Mouse (Mus musculus) hindbrain, embryonic 12.5 days (tissue): ENCODE measurements around the gene Kif26b. TPM values are rescaled to one million over a fixed set of nuclear protein-coding genes. Genes with fewer than 3 reads are reported as not detected.

Experiments used
- ATAC-seq: fragments of 200-750 bp; cut with Nextera tagmentation; 2 replicates; pipeline ENCODE4 v1.8.0; 2017; ENCODE audit warnings: moderate TSS enrichment; ENCODE audit not compliant: low FRiP score
- H3K27ac ChIP-seq: fragments of 300-500 bp; sonication (generic); 2 replicates; pipeline ENCODE4 v1.5.1; 2016; ENCODE audit warnings: mild to moderate bottlenecking
- H3K27me3 ChIP-seq: fragments of 300-500 bp; sonication (generic); 2 replicates; pipeline ENCODE4 v1.6.1; 2016; ENCODE audit warnings: mild to moderate bottlenecking
- H3K36me3 ChIP-seq: fragments of 300-500 bp; sonication (generic); 2 replicates; pipeline ENCODE4 v1.6.1; 2016; ENCODE audit warnings: mild to moderate bottlenecking
- H3K4me1 ChIP-seq: fragments of 300-500 bp; sonication (generic); 2 replicates; pipeline ENCODE4 v1.6.1; 2016
- H3K4me2 ChIP-seq: fragments of 300-500 bp; sonication (generic); replicated peaks from 2 replicates; pipeline ENCODE4 v1.6.1; 2016; ENCODE audit warnings: mild to moderate bottlenecking
- H3K4me3 ChIP-seq: fragments of 300-500 bp; sonication (generic); 2 replicates; pipeline ENCODE4 v1.5.1; 2016; ENCODE audit warnings: mild to moderate bottlenecking
- H3K9ac ChIP-seq: fragments of 300-500 bp; sonication (generic); 2 replicates; pipeline ENCODE4 v1.6.1; 2016; ENCODE audit warnings: mild to moderate bottlenecking, moderate library complexity
- H3K9me3 ChIP-seq: fragments of 300-500 bp; sonication (generic); replicated peaks from 2 replicates; pipeline ENCODE4 v1.6.1; 2016; ENCODE audit warnings: mild to moderate bottlenecking
- WGBS: fragments of 180-500 bp; shearing (Covaris S2); methylation state at CpG from one replicate; pipeline ENCODE4 v1.1.7; 2016; 5-methylcytosine and 5-hydroxymethylcytosine counted together
- polyA plus RNA-seq: library from polyadenylated mRNA; unstranded; fragments of >200 nt; fragmentation: Nextera tagmentation; extraction: Ambion mirVana; gene quantifications from 2 replicates; pipeline ENCODE4 v1.2.1, GENCODE M21; 2016

Gene Kif26b
- polyA plus RNA-seq, 1 experiment from 2014 or later: 13.3 TPM

GRCm38 (mm10) chr1:178820556-178821435, 291.9 kb downstream of the Kif26b start:
- 62% methylated on average over 14 of the region's 14 CpGs for WGBS
- no peaks in the 10 kb centered on the region for H3K9me3 ChIP-seq
- H3K4me3 ChIP-seq: no peak overlapping the region
- no peaks in the 10 kb centered on the region for H3K36me3 ChIP-seq
- H3K27ac ChIP-seq: no peak overlapping the region
- ATAC-seq: peak; percentile 82
- no peaks in the 10 kb centered on the region for H3K27me3 ChIP-seq
- no peak overlapping the region for H3K4me2 ChIP-seq
- H3K4me1 ChIP-seq: peaks cover 15% of the 10 kb centered on the region
- H3K9ac ChIP-seq: no peak overlapping the region

GRCm38 (mm10) chr1:178824871-178825270, 295.9 kb downstream of the Kif26b start:
- 79% methylated on average over 5 of the region's 5 CpGs for WGBS
- ATAC-seq: no peak
- Histone ChIP-seq H3K4me3 (no peak overlapping the region), H3K36me3 (no peaks in the 10 kb centered on the region), H3K4me2 (no peak overlapping the region), H3K9me3 (no peaks in the 10 kb centered on the region), H3K27me3 (no peaks in the 10 kb centered on the region), H3K9ac (no peak overlapping the region), H3K4me1 (peaks cover 22% of the 10 kb centered on the region), H3K27ac (no peak overlapping the region)

DNA sequence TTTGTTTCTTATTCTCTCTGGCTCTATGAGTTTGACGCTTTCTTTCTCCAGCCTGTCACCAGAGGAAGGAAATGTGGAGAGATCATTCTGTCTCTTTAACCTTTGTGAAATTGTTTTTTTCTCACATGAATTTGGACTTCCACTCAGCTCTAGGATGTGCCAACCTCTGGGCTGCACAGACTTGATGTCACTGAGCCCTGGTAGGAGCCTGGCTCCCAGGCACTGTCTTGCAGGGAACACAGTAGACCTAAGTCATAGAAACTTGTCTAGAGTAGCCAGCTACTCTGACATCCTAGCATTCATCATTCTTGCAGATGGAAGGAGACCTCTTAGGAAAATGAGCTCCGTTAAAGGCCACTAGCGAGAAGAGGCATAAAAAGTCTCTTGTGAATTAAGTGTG, 298.3 kb downstream of the Kif26b start:
- H3K4me2 ChIP-seq: no peak overlapping the region
- H3K4me1 ChIP-seq: peaks cover 12% of the 10 kb centered on the region; the same call in 1 of the 2 replicates
- no peak overlapping the region for H3K9ac ChIP-seq
- 86% methylated on average over 3 of the region's 3 CpGs for WGBS
- H3K36me3 ChIP-seq: no peaks in the 10 kb centered on the region
- no peaks in the 10 kb centered on the region for H3K27me3 ChIP-seq
- no peak overlapping the region for H3K4me3 ChIP-seq
- no peak overlapping the region for H3K27ac ChIP-seq
- ATAC-seq: no peak
- no peaks in the 10 kb centered on the region for H3K9me3 ChIP-seq

DNA sequence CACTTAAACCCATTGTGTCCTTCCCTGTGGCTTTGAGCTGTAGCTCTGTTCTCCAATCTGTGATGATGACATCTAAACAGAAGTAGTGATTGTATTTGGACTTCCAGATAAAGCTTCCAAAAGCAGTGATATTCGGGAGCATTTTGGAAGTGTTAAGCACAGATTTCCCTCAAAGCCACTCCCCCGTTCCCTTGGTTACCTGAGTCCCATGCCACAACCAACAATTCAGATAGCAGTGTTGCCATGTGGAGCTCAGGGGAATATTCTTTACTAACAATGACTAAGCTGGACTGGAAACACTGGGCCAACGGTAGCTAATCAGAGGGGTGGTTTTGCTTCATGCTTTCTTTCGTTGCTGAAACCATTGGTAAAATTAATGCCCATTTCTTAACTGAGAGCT, 300.5 kb downstream of the Kif26b start:
- Histone ChIP-seq H3K4me3 (no peak overlapping the region), H3K4me2 (no peak overlapping the region), H3K9me3 (no peaks in the 10 kb centered on the region), H3K4me1 (peaks cover 12% of the 10 kb centered on the region; the same call in 1 of the 2 replicates), H3K27ac (no peak overlapping the region), H3K27me3 (no peaks in the 10 kb centered on the region), H3K36me3 (no peaks in the 10 kb centered on the region), H3K9ac (no peak overlapping the region)
- WGBS: 77% methylated on average over 4 of the region's 4 CpGs
- ATAC-seq: no peak

- no peaks in the 10 kb centered on the region for H3K9me3 ChIP-seq
- no peaks in the 10 kb centered on the region for H3K27me3 ChIP-seq
- H3K4me3 ChIP-seq: no peak overlapping the region
- H3K27ac ChIP-seq: no peak overlapping the region
- no peak overlapping the region for H3K4me2 ChIP-seq
- no peak overlapping the region for H3K9ac ChIP-seq
- no peaks in the 10 kb centered on the region for H3K36me3 ChIP-seq
- peaks cover 2% of the 10 kb centered on the region; the same call in 1 of the 2 replicates for H3K4me1 ChIP-seq
- no peak for ATAC-seq
- WGBS: 88% methylated on average over 6 of the region's 6 CpGs
These were observed 303.6 kb downstream of the Kif26b start for GRCm38 (mm10) chr1:178832571-178832970.

DNA sequence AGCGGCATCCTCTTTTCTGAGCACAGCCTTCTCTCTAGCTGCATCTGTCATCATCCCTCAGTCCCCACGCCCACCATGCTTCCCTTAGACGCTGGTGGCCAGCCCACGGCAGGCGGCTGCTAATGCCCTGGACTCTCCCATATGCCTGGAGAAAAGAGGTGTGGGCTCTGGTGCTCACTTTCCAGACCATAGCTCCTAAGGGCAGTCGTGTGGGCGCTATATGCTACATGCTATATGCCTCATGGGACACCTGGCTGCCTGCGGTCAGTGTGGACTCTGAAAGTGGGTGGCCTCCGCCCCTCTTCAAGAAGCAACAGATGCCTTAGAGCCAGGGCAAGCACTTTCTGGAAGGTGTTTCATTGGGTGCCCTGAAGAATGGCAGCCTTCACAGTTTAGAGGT, 306.9 kb downstream of the Kif26b start:
- Histone ChIP-seq H3K27ac (no peak overlapping the region), H3K9me3 (no peaks in the 10 kb centered on the region), H3K4me2 (no peak overlapping the region), H3K4me3 (no peak overlapping the region), H3K36me3 (no peaks in the 10 kb centered on the region), H3K4me1 (peaks cover 5% of the 10 kb centered on the region; the same call in 1 of the 2 replicates), H3K27me3 (no peaks in the 10 kb centered on the region), H3K9ac (no peak overlapping the region)
- ATAC-seq: no peak
- 81% methylated on average over 9 of the region's 9 CpGs for WGBS

GRCm38 (mm10) chr1:178836998-178837397, 308.1 kb downstream of the Kif26b start:
- no peak overlapping the region for H3K4me3 ChIP-seq
- no peak overlapping the region for H3K9ac ChIP-seq
- no peaks in the 10 kb centered on the region for H3K27me3 ChIP-seq
- H3K4me1 ChIP-seq: peaks cover 5% of the 10 kb centered on the region; the same call in 1 of the 2 replicates
- no peaks in the 10 kb centered on the region for H3K9me3 ChIP-seq
- H3K36me3 ChIP-seq: no peaks in the 10 kb centered on the region
- WGBS: 85% methylated on average over 1 of the region's 1 CpGs
- ATAC-seq: no peak
- no peak overlapping the region for H3K27ac ChIP-seq
- H3K4me2 ChIP-seq: no peak overlapping the region

DNA sequence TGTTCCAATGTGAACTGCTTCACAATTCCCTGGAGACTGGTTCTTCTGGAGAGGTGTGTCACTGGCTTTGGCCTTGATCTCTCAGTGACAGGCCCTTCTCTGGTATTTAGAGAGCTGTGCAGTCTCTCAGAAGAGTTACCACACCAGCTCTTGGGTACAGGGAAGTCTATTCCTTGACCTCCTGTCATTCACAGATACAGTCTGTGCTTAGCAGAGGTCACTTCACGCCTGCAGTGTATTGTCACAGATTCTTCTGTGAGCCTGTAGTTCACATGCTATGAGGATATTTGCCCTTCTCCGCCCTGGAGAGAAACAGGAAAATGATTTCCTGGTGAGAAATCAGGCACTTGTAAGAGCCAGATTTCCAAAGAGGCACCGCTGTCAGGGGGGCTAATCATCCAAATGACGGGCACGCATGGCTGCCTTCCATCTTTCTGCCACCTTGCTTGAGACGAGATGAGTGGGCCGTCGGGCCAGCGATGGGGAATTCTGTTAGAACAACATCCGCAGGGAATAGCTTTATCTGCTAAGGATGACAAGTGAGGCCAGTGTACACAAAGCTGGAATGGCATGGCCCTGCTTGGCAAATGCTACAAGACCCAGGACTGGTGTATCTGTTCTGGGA, 309.9 kb downstream of the Kif26b start:
- no peak overlapping the region for H3K4me3 ChIP-seq
- 63% methylated on average over 10 of the region's 10 CpGs for WGBS
- H3K9ac ChIP-seq: no peak overlapping the region
- no peak; the same call in 1 of the 2 replicates for ATAC-seq
- no peaks in the 10 kb centered on the region for H3K9me3 ChIP-seq
- no peaks in the 10 kb centered on the region for H3K36me3 ChIP-seq
- H3K4me1 ChIP-seq: peaks cover 5% of the 10 kb centered on the region; the same call in 1 of the 2 replicates
- H3K27ac ChIP-seq: peak overlapping the region; percentile 52; the same call in 1 of the 2 replicates
- no peak overlapping the region for H3K4me2 ChIP-seq
- no peaks in the 10 kb centered on the region for H3K27me3 ChIP-seq

DNA sequence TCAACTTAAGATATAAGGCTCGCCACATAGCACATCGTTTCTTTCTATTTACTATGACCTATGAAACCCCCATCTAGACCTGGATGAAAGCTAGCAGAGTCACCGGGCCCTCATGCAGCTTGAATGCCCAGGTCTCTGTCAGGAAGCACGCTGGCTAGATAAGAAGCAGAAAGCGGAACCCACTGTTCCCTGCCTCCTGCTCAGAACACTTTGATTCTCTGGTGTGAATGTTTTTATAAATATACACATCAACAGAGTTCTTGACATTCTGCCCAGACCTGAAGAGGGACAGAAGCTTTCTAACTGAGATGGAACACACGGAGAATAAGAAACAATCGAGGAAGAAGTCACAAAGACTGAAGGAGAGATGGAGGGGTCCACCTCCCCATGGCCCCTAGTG, 311.4 kb downstream of the Kif26b start:
- H3K27ac ChIP-seq: no peak overlapping the region
- peaks cover 5% of the 10 kb centered on the region; the same call in 1 of the 2 replicates for H3K4me1 ChIP-seq
- no peaks in the 10 kb centered on the region for H3K27me3 ChIP-seq
- WGBS: 89% methylated on average over 7 of the region's 7 CpGs
- no peak for ATAC-seq
- H3K9ac ChIP-seq: no peak overlapping the region
- no peaks in the 10 kb centered on the region for H3K9me3 ChIP-seq
- H3K36me3 ChIP-seq: no peaks in the 10 kb centered on the region
- H3K4me3 ChIP-seq: no peak overlapping the region
- H3K4me2 ChIP-seq: no peak overlapping the region

DNA sequence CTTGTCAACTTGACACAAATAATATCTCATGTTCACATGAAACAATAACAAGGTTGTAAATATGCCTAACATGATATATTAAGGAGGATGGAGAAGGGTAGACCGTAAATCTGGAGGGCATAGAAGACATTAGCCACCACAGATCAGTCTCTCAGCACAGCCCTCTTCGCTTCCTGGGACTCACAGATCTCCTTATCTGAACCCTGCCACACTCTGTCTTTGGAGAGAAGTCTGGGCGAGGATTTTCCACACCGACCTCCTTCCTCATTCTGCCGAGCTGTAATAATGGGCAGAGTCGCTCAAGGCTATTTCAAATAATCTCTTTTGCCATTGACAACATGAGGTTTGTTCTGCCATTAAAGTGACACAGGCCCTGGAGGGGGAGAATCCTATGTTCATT, 315.9 kb downstream of the Kif26b start:
- Histone ChIP-seq H3K4me3 (no peak overlapping the region), H3K9ac (no peak overlapping the region), H3K4me2 (no peak overlapping the region), H3K27ac (no peak overlapping the region), H3K36me3 (no peaks in the 10 kb centered on the region), H3K4me1 (no peaks in the 10 kb centered on the region), H3K27me3 (no peaks in the 10 kb centered on the region), H3K9me3 (no peaks in the 10 kb centered on the region)
- no peak for ATAC-seq
- 88% methylated on average over 6 of the region's 6 CpGs for WGBS

DNA sequence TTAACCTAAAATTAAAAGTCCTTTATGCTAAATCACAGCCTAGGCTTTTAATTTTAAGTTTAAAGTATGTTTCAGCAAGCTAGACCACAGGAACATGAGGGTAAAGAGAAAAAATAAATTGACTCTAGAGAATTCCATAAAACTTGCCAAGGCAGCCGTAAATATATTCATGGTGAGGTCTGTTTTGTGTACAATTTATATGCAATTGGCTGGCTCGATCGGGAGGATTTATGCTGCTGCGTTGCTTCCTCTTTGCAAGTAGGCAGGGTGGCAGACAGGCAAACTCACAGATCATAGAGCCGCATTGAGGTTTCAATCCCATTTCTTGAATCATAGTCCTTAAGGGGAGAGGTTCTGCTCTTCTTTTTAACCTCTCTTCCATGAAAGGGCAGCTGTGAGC, 318.6 kb downstream of the Kif26b start:
- no peaks in the 10 kb centered on the region for H3K36me3 ChIP-seq
- WGBS: 91% methylated on average over 5 of the region's 5 CpGs
- no peak for ATAC-seq

DNA sequence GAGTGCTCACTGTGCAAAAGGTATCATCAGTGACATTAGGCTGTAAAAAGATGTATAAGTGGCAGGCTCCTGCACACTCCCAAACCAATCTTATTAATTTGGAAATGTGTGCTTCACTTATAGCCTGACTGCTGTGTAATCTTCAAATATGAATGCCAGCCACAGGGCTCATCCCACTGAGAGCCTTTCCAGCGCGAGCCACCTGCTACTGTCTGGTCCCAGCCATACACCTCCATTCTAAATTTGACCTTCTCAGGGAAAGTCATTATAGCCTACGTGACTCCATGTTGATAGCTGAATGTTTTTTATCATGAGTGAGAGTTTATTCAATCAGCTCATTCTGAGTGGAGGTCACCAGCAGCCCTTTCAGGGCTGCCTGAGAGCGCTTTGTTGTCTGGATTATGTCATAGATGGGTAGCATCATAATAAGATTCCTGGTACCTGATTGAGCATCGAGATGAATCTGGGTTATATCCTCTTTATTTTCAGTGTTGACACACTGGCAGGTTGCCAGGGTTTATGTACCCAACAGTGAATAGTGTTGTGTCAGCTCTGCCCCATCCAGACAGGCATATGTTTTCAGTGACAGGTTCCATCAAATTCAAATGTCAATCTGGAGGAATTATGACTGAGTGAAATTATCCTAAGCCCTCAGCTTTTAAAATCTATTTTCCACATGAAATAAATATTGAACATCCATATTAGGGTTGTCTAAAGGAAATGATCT, 319.6 kb downstream of the Kif26b start:
- no peaks in the 10 kb centered on the region for H3K27me3 ChIP-seq
- no peak overlapping the region for H3K4me2 ChIP-seq
- no peaks in the 10 kb centered on the region for H3K36me3 ChIP-seq
- ATAC-seq: 0 out of 2 replicates have a peak, but pooled peaks have one; percentile 40
- 81% methylated on average over 5 of the region's 5 CpGs for WGBS
- no peaks in the 10 kb centered on the region for H3K4me1 ChIP-seq
- H3K9me3 ChIP-seq: no peaks in the 10 kb centered on the region
- no peak overlapping the region for H3K4me3 ChIP-seq
- H3K9ac ChIP-seq: no peak overlapping the region
- no peak overlapping the region for H3K27ac ChIP-seq

More for the DNA sequence above, 318.6 kb downstream of the Kif26b start:
- Histone ChIP-seq H3K4me2 (no peak overlapping the region), H3K9ac (no peak overlapping the region), H3K4me1 (no peaks in the 10 kb centered on the region), H3K27ac (no peak overlapping the region), H3K27me3 (no peaks in the 10 kb centered on the region), H3K4me3 (no peak overlapping the region), H3K9me3 (no peaks in the 10 kb centered on the region)
